Mouse (Mus musculus) CH12.LX (cell line): ENCODE data around the gene Adamts6. TPM values are rescaled to one million over a fixed set of nuclear protein-coding genes. Genes with fewer than 3 reads are reported as not detected.

Experiments used
- DNase-seq: peaks from one replicate; pipeline ENCODE4 v3.0.0-alpha.2; 2013; ENCODE audit errors: extremely low read depth
- H3K27ac ChIP-seq: 2 replicates; pipeline ENCODE4 v1.5.1; 2012; ENCODE audit warnings: low read depth, mild to moderate bottlenecking, control low read depth, moderate library complexity; ENCODE audit not compliant: insufficient read depth
- H3K27me3 ChIP-seq: replicated peaks from 2 replicates; pipeline ENCODE3; 2012; ENCODE audit warnings: inconsistent platforms
- H3K36me3 ChIP-seq, 2 experiments: replicated peaks in 1 of 2; 2 replicates each; pipeline versions ENCODE3 to v1.6.1; 2012; ENCODE audit warnings: inconsistent platforms in 1 of 2, low read length in 1 of 2, mild to moderate bottlenecking in 1 of 2, mixed read lengths in 1 of 2, moderate library complexity in 1 of 2; ENCODE audit not compliant: control insufficient read depth in 1 of 2, insufficient read depth in 1 of 2
- H3K4me1 ChIP-seq, 2 experiments: 2 replicates each; pipeline ENCODE4 v1.6.1; 2012; ENCODE audit warnings: inconsistent platforms in 1 of 2, moderate library complexity in 1 of 2; ENCODE audit not compliant: insufficient read depth in 2 of 2, control insufficient read depth in 1 of 2
- H3K4me2 ChIP-seq: 2 replicates; pipeline ENCODE4 v1.6.1; 2012; ENCODE audit warnings: low read depth, mild to moderate bottlenecking, control low read depth; ENCODE audit not compliant: poor library complexity, insufficient read depth, severe bottlenecking
- H3K4me3 ChIP-seq, 3 experiments: fragments of 150-350 bp in 1 of 3; sonication (generic) in 1 of 3; replicated peaks in 1 of 3; 2 replicates each; pipeline versions ENCODE3 to v1.5.1; 2011 to 2012; ENCODE audit warnings: low read depth in 2 of 3, low read length in 2 of 3, mild to moderate bottlenecking in 2 of 3, moderate library complexity in 2 of 3, control low read depth in 1 of 3, improper control_type of control experiment in 1 of 3, inconsistent platforms in 1 of 3, mixed read lengths in 1 of 3; ENCODE audit not compliant: poor library complexity in 1 of 3
- H3K79me2 ChIP-seq: replicated peaks from 2 replicates; pipeline ENCODE4 v1.6.1; 2012; ENCODE audit warnings: mild to moderate bottlenecking, moderate library complexity; ENCODE audit not compliant: control insufficient read depth, poor library complexity, insufficient read depth, severe bottlenecking; ENCODE audit errors: extremely low read depth
- H3K9ac ChIP-seq: 2 replicates; pipeline ENCODE4 v1.6.1; 2012; ENCODE audit warnings: low read depth, mild to moderate bottlenecking, control low read depth, moderate library complexity; ENCODE audit not compliant: insufficient read depth
- H3K9me3 ChIP-seq: replicated peaks from 2 replicates; pipeline ENCODE3; 2012; ENCODE audit warnings: low read length, inconsistent platforms, mixed read lengths
- BHLHE40 ChIP-seq: IDR thresholded peaks from 2 replicates; pipeline ENCODE4 v1.6.1; 2011; ENCODE audit warnings: mild to moderate bottlenecking, low read depth, low read length, improper control_type of control experiment
- CHD2 ChIP-seq: IDR thresholded peaks from 2 replicates; pipeline ENCODE4 v1.6.1; 2011; ENCODE audit warnings: low read length, improper control_type of control experiment
- CTCF ChIP-seq, 2 experiments: IDR thresholded peaks in 1 of 2; conservative IDR thresholded peaks in 1 of 2; 2 replicates each; pipeline ENCODE4 v1.5.1; 2011 to 2012; ENCODE audit warnings: low read depth in 2 of 2, low read length in 2 of 2, improper control_type of control experiment in 1 of 2, inconsistent platforms in 1 of 2, mild to moderate bottlenecking in 1 of 2, moderate library complexity in 1 of 2
- E2F4 ChIP-seq: IDR thresholded peaks from 2 replicates; pipeline ENCODE4 v1.6.1; 2011; ENCODE audit warnings: low read depth, low read length, improper control_type of control experiment; ENCODE audit not compliant: insufficient replicate concordance
- EP300 ChIP-seq: IDR thresholded peaks from 2 replicates; pipeline ENCODE4 v1.6.1; 2011; ENCODE audit warnings: low read length, improper control_type of control experiment
- ETS1 ChIP-seq: conservative IDR thresholded peaks from 2 replicates; pipeline ENCODE4 v1.6.1; 2012; ENCODE audit warnings: low read depth, mild to moderate bottlenecking, inconsistent platforms, low read length, improper control_type of control experiment, moderate library complexity
- IRF4 ChIP-seq: IDR thresholded peaks from 2 replicates; pipeline ENCODE4 v1.6.1; 2014; ENCODE audit warnings: low read depth, mild to moderate bottlenecking, inconsistent platforms, low read length, improper control_type of control experiment
- MAFK ChIP-seq: IDR thresholded peaks from 2 replicates; pipeline ENCODE4 v1.6.1; 2011; ENCODE audit warnings: low read length, improper control_type of control experiment; ENCODE audit not compliant: insufficient replicate concordance
- MAX ChIP-seq: IDR thresholded peaks from 2 replicates; pipeline ENCODE4 v1.6.1; 2011; ENCODE audit warnings: low read length, improper control_type of control experiment
- MXI1 ChIP-seq: IDR thresholded peaks from 2 replicates; pipeline ENCODE4 v1.6.1; 2011; ENCODE audit warnings: mild to moderate bottlenecking, low read depth, low read length, improper control_type of control experiment
- MYC ChIP-seq: IDR thresholded peaks from 2 replicates; pipeline ENCODE4 v1.6.1; 2011; ENCODE audit warnings: low read depth, mild to moderate bottlenecking, improper control_type of control experiment, low read length
- POLR2A ChIP-seq: IDR thresholded peaks from 2 replicates; pipeline ENCODE4 v1.6.1; 2011; ENCODE audit warnings: low read depth, mild to moderate bottlenecking, improper control_type of control experiment, low read length
- RAD21 ChIP-seq: IDR thresholded peaks from 2 replicates; pipeline ENCODE4 v1.6.1; 2011; ENCODE audit warnings: low read depth, mild to moderate bottlenecking, low read length, improper control_type of control experiment, moderate library complexity
- RCOR1 ChIP-seq: conservative IDR thresholded peaks from 2 replicates; pipeline ENCODE4 v1.6.1; 2012; ENCODE audit warnings: low read depth, mild to moderate bottlenecking, inconsistent platforms, low read length, improper control_type of control experiment
- SMC3 ChIP-seq: IDR thresholded peaks from 2 replicates; pipeline ENCODE4 v1.6.1; 2011; ENCODE audit warnings: low read depth, low read length, improper control_type of control experiment
- TBP ChIP-seq: conservative IDR thresholded peaks from 2 replicates; pipeline ENCODE4 v1.6.1; 2011; ENCODE audit warnings: low read depth, low read length, improper control_type of control experiment
- USF2 ChIP-seq: conservative IDR thresholded peaks from 2 replicates; pipeline ENCODE4 v1.6.1; 2011; ENCODE audit warnings: low read depth, low read length, improper control_type of control experiment
- ZMIZ1 ChIP-seq: IDR thresholded peaks from 2 replicates; pipeline ENCODE4 v1.6.1; 2012; ENCODE audit warnings: low read depth, mild to moderate bottlenecking, inconsistent platforms, low read length, improper control_type of control experiment
- dilution Hi-C: fragments of 300-500 bp; cut with MboI; formaldehyde crosslinking; loops from 2 replicates; pipeline ENCODE4 v1.14.3; 2020; ENCODE audit warnings: low sequenced_read_pairs; ENCODE audit not compliant: extremely low pct_unique_long_range_greater_than_20kb, extremely low pct_ligation_motif_present
- in situ Hi-C: fragments of 300-500 bp; cut with MboI; formaldehyde crosslinking; loops from 3 replicates; pipeline ENCODE4 v1.14.3; 2019; ENCODE audit warnings: low sequenced_read_pairs, low pct_ligation_motif_present, low pct_unique_long_range_greater_than_20kb, mixed read lengths
- polyA plus RNA-seq: library from polyadenylated mRNA; unstranded; fragments of >175 nt; gene quantifications from 2 replicates; pipeline ENCODE4 v1.2.1, GENCODE M21; 2012; ENCODE audit warnings: low read depth; ENCODE audit not compliant: insufficient read length
- total RNA-seq, 2 experiments: library from RNA; depleted of rRNA; stranded (reverse); fragments of 300-350 nt in 1 of 2; fragments of >200 nt in 1 of 2; gene quantifications; 2 replicates each; pipeline ENCODE4 v1.2.3; 2012 to 2014

Adamts6 gene
- total and polyA plus RNA-seq, 3 experiments: 0.34 to 1.1 (median 0.72) TPM

- in situ Hi-C loops: no loop called here
- H3K36me3 ChIP-seq: peaks cover 0 to 3% of the 10 kb centered on the region in 2 experiments
- no peaks in the 10 kb centered on the region for H3K27me3 ChIP-seq
- no peak overlapping the region for H3K9ac ChIP-seq
- TF ChIP-seq CHD2: no peak
- no peak for TF ChIP-seq BHLHE40
- TF ChIP-seq EP300: no peak
- TF ChIP-seq ETS1: no peak
- no peak for TF ChIP-seq MAX
- no peak for TF ChIP-seq TBP
- dilution Hi-C loops: no loop called here
- no peaks in the 10 kb centered on the region for H3K4me1 ChIP-seq
- H3K4me3 ChIP-seq: no peak overlapping the region
- no peak overlapping the region for H3K4me2 ChIP-seq
- H3K27ac ChIP-seq: no peak overlapping the region
- H3K79me2 ChIP-seq: no peaks in the 10 kb centered on the region
- H3K9me3 ChIP-seq: no peaks in the 10 kb centered on the region
- DNase-seq: no peak
These were observed 210.0 kb downstream of the Adamts6 start for GRCm38 (mm10) chr13:104497592-104497991.

- in situ Hi-C loops: no loop called here
- Histone ChIP-seq H3K9ac (no peak overlapping the region), H3K4me3 (no peak overlapping the region), H3K27ac (no peak overlapping the region)
- TF ChIP-seq SMC3 (no peak), TBP (no peak), CTCF (conservative IDR thresholded peaks at IDR 0.05 in 1 of 2, IDR thresholded peaks at IDR 0.05 in 1 of 2; ENCODE audit: low read depth in 2 of 2, low read length in 2 of 2) (no peak)
- TF ChIP-seq, all 38 proteins: peak for 0
- Histone ChIP-seq H3K79me2 (no peaks in the 10 kb centered on the region), H3K4me2 (no peak overlapping the region), H3K4me1 (no peaks in the 10 kb centered on the region), H3K9me3 (no peaks in the 10 kb centered on the region), H3K36me3 (peaks cover 0 to 3% of the 10 kb centered on the region in 2 experiments), H3K27me3 (no peaks in the 10 kb centered on the region)
- DNase-seq: no peak
- dilution Hi-C loops: no loop called here
These were observed 211.0 kb downstream of the Adamts6 start for GRCm38 (mm10) chr13:104498669-104499068.

GRCm38 (mm10) chr13:104499116-104500040 lies 211.7 kb downstream of the Adamts6 start:
- in situ Hi-C loops: no loop called here
- TF ChIP-seq E2F4: no peak
- TF ChIP-seq BHLHE40: no peak
- no peak for TF ChIP-seq IRF4
- TF ChIP-seq ZMIZ1: no peak
- TF ChIP-seq MXI1: no peak
- no peak for TF ChIP-seq ETS1
- TF ChIP-seq MAFK: no peak
- TF ChIP-seq MYC: no peak
- no peak for TF ChIP-seq POLR2A
- no peak for TF ChIP-seq SMC3
- TF ChIP-seq RAD21: no peak
- TF ChIP-seq USF2: no peak
- no peak for TF ChIP-seq TBP
- no peak for TF ChIP-seq MAX
- no peak for TF ChIP-seq RCOR1
- dilution Hi-C loops: no loop called here

More at GRCm38 (mm10) chr13:104499116-104500040, 211.7 kb downstream of the Adamts6 start:
- Histone ChIP-seq H3K4me2 (no peak overlapping the region), H3K4me3 (no peak overlapping the region), H3K27me3 (no peaks in the 10 kb centered on the region), H3K9me3 (no peaks in the 10 kb centered on the region), H3K27ac (no peak overlapping the region), H3K36me3 (peaks cover 0 to 3% of the 10 kb centered on the region in 2 experiments), H3K79me2 (no peaks in the 10 kb centered on the region), H3K9ac (no peak overlapping the region), H3K4me1 (no peaks in the 10 kb centered on the region)
- no peak for DNase-seq
